Mouse (Mus musculus): ENCODE measurements around the gene Exoc8. TPM values are rescaled to one million over a fixed set of nuclear protein-coding genes. Genes with fewer than 3 reads are reported as not detected.

The Exoc8 gene
- polyA plus RNA-seq, 1 experiment from 2014 or later: 7.0 TPM

GRCm38 (mm10) chr8:124930086-124930485 lies 32.6 kb upstream of the Exoc8 start:
- Histone ChIP-seq H3K4me2 (ENCODE audit: low read depth, severe bottlenecking) (no peak overlapping the region), H3K9ac (ENCODE audit: low read length) (no peak overlapping the region), H3K27me3 (ENCODE audit: control insufficient read depth, insufficient read depth, low read length) (no peaks in the 10 kb centered on the region), H3K4me3 (ENCODE audit: low read depth, low read length) (no peak overlapping the region), H3K4me1 (ENCODE audit: control insufficient read depth, insufficient read depth, low read length) (no peaks in the 10 kb centered on the region), H3K27ac (replicated peaks; ENCODE audit: low read depth, low read length) (no peak overlapping the region), H3K36me3 (ENCODE audit: control insufficient read depth, insufficient read depth, low read length) (no peaks in the 10 kb centered on the region), H3K9me3 (ENCODE audit: control insufficient read depth, low read length) (no peaks in the 10 kb centered on the region)
- WGBS: 91% methylated on average over 13 of the region's 13 CpGs
- DNase-seq (ENCODE audit: low spot score) (no peak), ATAC-seq (ENCODE audit: insufficient number of reproducible peaks, low FRiP score, low TSS enrichment, low read depth) (no peak)

GRCm38 (mm10) chr8:124929006-124929405 lies 31.5 kb upstream of the Exoc8 start:
- no peaks in the 10 kb centered on the region for H3K27me3 ChIP-seq (ENCODE audit: control insufficient read depth, insufficient read depth, low read length)
- 86% methylated on average over 11 of the region's 11 CpGs for WGBS

GRCm38 (mm10) chr8:124926351-124926771 lies 28.9 kb upstream of the Exoc8 start:
- ATAC-seq (ENCODE audit: insufficient number of reproducible peaks, low FRiP score, low TSS enrichment, low read depth): no peak
- no peak overlapping the region for H3K9ac ChIP-seq (ENCODE audit: low read length)
- H3K27me3 ChIP-seq (ENCODE audit: control insufficient read depth, insufficient read depth, low read length): no peaks in the 10 kb centered on the region
- no peaks in the 10 kb centered on the region for H3K9me3 ChIP-seq (ENCODE audit: control insufficient read depth, low read length)
- no peak overlapping the region for H3K27ac ChIP-seq (replicated peaks; ENCODE audit: low read depth, low read length)
- 87% methylated on average over 10 of the region's 10 CpGs for WGBS
- no peaks in the 10 kb centered on the region for H3K36me3 ChIP-seq (ENCODE audit: control insufficient read depth, insufficient read depth, low read length)
- no peaks in the 10 kb centered on the region for H3K4me1 ChIP-seq (ENCODE audit: control insufficient read depth, insufficient read depth, low read length)
- DNase-seq (ENCODE audit: low spot score): no peak
- H3K4me3 ChIP-seq (ENCODE audit: low read depth, low read length): no peak overlapping the region
- H3K4me2 ChIP-seq (ENCODE audit: low read depth, severe bottlenecking): no peak overlapping the region

More at GRCm38 (mm10) chr8:124929006-124929405, 31.5 kb upstream of the Exoc8 start:
- Histone ChIP-seq H3K9me3 (ENCODE audit: control insufficient read depth, low read length) (no peaks in the 10 kb centered on the region), H3K9ac (ENCODE audit: low read length) (no peak overlapping the region), H3K27ac (replicated peaks; ENCODE audit: low read depth, low read length) (no peak overlapping the region), H3K4me2 (ENCODE audit: low read depth, severe bottlenecking) (no peak overlapping the region), H3K36me3 (ENCODE audit: control insufficient read depth, insufficient read depth, low read length) (no peaks in the 10 kb centered on the region), H3K4me1 (ENCODE audit: control insufficient read depth, insufficient read depth, low read length) (no peaks in the 10 kb centered on the region), H3K4me3 (ENCODE audit: low read depth, low read length) (no peak overlapping the region)
- ATAC-seq (ENCODE audit: insufficient number of reproducible peaks, low FRiP score, low TSS enrichment, low read depth) (no peak), DNase-seq (ENCODE audit: low spot score) (no peak)

GRCm38 (mm10) chr8:124925544-124926266 lies 28.2 kb upstream of the Exoc8 start:
- H3K9ac ChIP-seq (ENCODE audit: low read length): no peak overlapping the region
- no peak overlapping the region for H3K27ac ChIP-seq (replicated peaks; ENCODE audit: low read depth, low read length)
- H3K27me3 ChIP-seq (ENCODE audit: control insufficient read depth, insufficient read depth, low read length): no peaks in the 10 kb centered on the region
- ATAC-seq (ENCODE audit: insufficient number of reproducible peaks, low FRiP score, low TSS enrichment, low read depth) (no peak), DNase-seq (ENCODE audit: low spot score) (no peak)
- H3K4me1 ChIP-seq (ENCODE audit: control insufficient read depth, insufficient read depth, low read length): no peaks in the 10 kb centered on the region
- H3K9me3 ChIP-seq (ENCODE audit: control insufficient read depth, low read length): no peaks in the 10 kb centered on the region
- H3K36me3 ChIP-seq (ENCODE audit: control insufficient read depth, insufficient read depth, low read length): no peaks in the 10 kb centered on the region
- H3K4me3 ChIP-seq (ENCODE audit: low read depth, low read length): no peak overlapping the region
- WGBS: 83% methylated on average over 14 of the region's 14 CpGs
- H3K4me2 ChIP-seq (ENCODE audit: low read depth, severe bottlenecking): no peak overlapping the region

GRCm38 (mm10) chr8:124923971-124924652 lies 26.6 kb upstream of the Exoc8 start:
- DNase-seq (ENCODE audit: low spot score) (no peak), ATAC-seq (ENCODE audit: insufficient number of reproducible peaks, low FRiP score, low TSS enrichment, low read depth) (no peak)
- Histone ChIP-seq H3K4me1 (ENCODE audit: control insufficient read depth, insufficient read depth, low read length) (no peaks in the 10 kb centered on the region), H3K4me2 (ENCODE audit: low read depth, severe bottlenecking) (no peak overlapping the region), H3K36me3 (ENCODE audit: control insufficient read depth, insufficient read depth, low read length) (no peaks in the 10 kb centered on the region), H3K4me3 (ENCODE audit: low read depth, low read length) (no peak overlapping the region), H3K9ac (ENCODE audit: low read length) (no peak overlapping the region), H3K27me3 (ENCODE audit: control insufficient read depth, insufficient read depth, low read length) (no peaks in the 10 kb centered on the region), H3K9me3 (ENCODE audit: control insufficient read depth, low read length) (no peaks in the 10 kb centered on the region), H3K27ac (replicated peaks; ENCODE audit: low read depth, low read length) (no peak overlapping the region)
- WGBS: 88% methylated on average over 15 of the region's 15 CpGs

GRCm38 (mm10) chr8:124922490-124923089 lies 25.1 kb upstream of the Exoc8 start:
- no peaks in the 10 kb centered on the region for H3K4me1 ChIP-seq (ENCODE audit: control insufficient read depth, insufficient read depth, low read length)

GRCm38 (mm10) chr8:124921369-124922279 lies 24.1 kb upstream of the Exoc8 start:
- Histone ChIP-seq H3K9ac (ENCODE audit: low read length) (no peak overlapping the region; the same call in 1 of the 2 replicates), H3K36me3 (ENCODE audit: control insufficient read depth, insufficient read depth, low read length) (no peaks in the 10 kb centered on the region), H3K9me3 (ENCODE audit: control insufficient read depth, low read length) (no peaks in the 10 kb centered on the region), H3K27ac (replicated peaks; ENCODE audit: low read depth, low read length) (no peak overlapping the region), H3K4me2 (ENCODE audit: low read depth, severe bottlenecking) (no peak overlapping the region), H3K4me3 (ENCODE audit: low read depth, low read length) (no peak overlapping the region), H3K27me3 (ENCODE audit: control insufficient read depth, insufficient read depth, low read length) (no peaks in the 10 kb centered on the region), H3K4me1 (ENCODE audit: control insufficient read depth, insufficient read depth, low read length) (no peaks in the 10 kb centered on the region)
- ATAC-seq (ENCODE audit: insufficient number of reproducible peaks, low FRiP score, low TSS enrichment, low read depth): no peak
- 89% methylated on average over 18 of the region's 18 CpGs for WGBS
- DNase-seq (ENCODE audit: low spot score): no peak

More at GRCm38 (mm10) chr8:124922490-124923089, 25.1 kb upstream of the Exoc8 start:
- Histone ChIP-seq H3K4me2 (ENCODE audit: low read depth, severe bottlenecking) (no peak overlapping the region), H3K27me3 (ENCODE audit: control insufficient read depth, insufficient read depth, low read length) (no peaks in the 10 kb centered on the region), H3K27ac (replicated peaks; ENCODE audit: low read depth, low read length) (no peak overlapping the region), H3K36me3 (ENCODE audit: control insufficient read depth, insufficient read depth, low read length) (no peaks in the 10 kb centered on the region), H3K4me3 (ENCODE audit: low read depth, low read length) (no peak overlapping the region), H3K9ac (ENCODE audit: low read length) (no peak overlapping the region), H3K9me3 (ENCODE audit: control insufficient read depth, low read length) (no peaks in the 10 kb centered on the region)
- DNase-seq (ENCODE audit: low spot score) (no peak), ATAC-seq (ENCODE audit: insufficient number of reproducible peaks, low FRiP score, low TSS enrichment, low read depth) (no peak)
- 90% methylated on average over 11 of the region's 11 CpGs for WGBS
